Mouse (Mus musculus) midbrain, embryonic 11.5 days (tissue): ENCODE data around the gene H2-Oa. TPM values are rescaled to one million over a fixed set of nuclear protein-coding genes. Genes with fewer than 3 reads are reported as not detected.

Source experiments
- ATAC-seq: fragments of 200-750 bp; cut with Nextera tagmentation; 2 replicates; pipeline ENCODE4 v1.8.0; 2017; ENCODE audit warnings: moderate TSS enrichment, moderate library complexity; ENCODE audit not compliant: low FRiP score
- DNase-seq: peaks from one replicate; pipeline ENCODE4 v3.0.0; 2015; ENCODE audit warnings: low spot score; ENCODE audit errors: missing footprints
- H3K27ac ChIP-seq: fragments of 300-500 bp; sonication (generic); 2 replicates; pipeline ENCODE4 v1.5.1; 2014; ENCODE audit warnings: low read depth, low read length
- H3K27me3 ChIP-seq: fragments of 300-500 bp; sonication (generic); 2 replicates; pipeline ENCODE4 v1.6.1; 2014; ENCODE audit warnings: mild to moderate bottlenecking, low read length, moderate library complexity, mixed read lengths; ENCODE audit not compliant: control insufficient read depth, insufficient read depth
- H3K36me3 ChIP-seq: fragments of 300-500 bp; sonication (generic); 2 replicates; pipeline ENCODE4 v1.6.1; 2014; ENCODE audit warnings: mild to moderate bottlenecking, low read length, moderate library complexity, mixed read lengths; ENCODE audit not compliant: control insufficient read depth, insufficient read depth
- H3K4me1 ChIP-seq: fragments of 300-500 bp; sonication (generic); 2 replicates; pipeline ENCODE4 v1.6.1; 2014; ENCODE audit warnings: low read length; ENCODE audit not compliant: control insufficient read depth, insufficient read depth
- H3K4me2 ChIP-seq: fragments of 300-500 bp; sonication (generic); 2 replicates; pipeline ENCODE4 v1.6.1; 2014; ENCODE audit warnings: mild to moderate bottlenecking, moderate library complexity
- H3K4me3 ChIP-seq: fragments of 300-500 bp; sonication (generic); 2 replicates; pipeline ENCODE4 v1.5.1; 2014; ENCODE audit warnings: low read depth, low read length
- H3K9ac ChIP-seq: fragments of 300-500 bp; sonication (generic); 2 replicates; pipeline ENCODE4 v1.6.1; 2014; ENCODE audit warnings: low read length
- H3K9me3 ChIP-seq: fragments of 300-500 bp; sonication (generic); 2 replicates; pipeline ENCODE4 v1.6.1; 2016; ENCODE audit warnings: low read length; ENCODE audit not compliant: control insufficient read depth
- WGBS: fragments of 180-500 bp; shearing (Covaris S2); extraction: QIAGEN DNeasy Blood & Tissue Kit; methylation state at CpG from one replicate; pipeline ENCODE4 v1.1.7; 2014; 5-methylcytosine and 5-hydroxymethylcytosine counted together
- polyA plus RNA-seq: library from polyadenylated mRNA; unstranded; fragments of >200 nt; fragmentation: Nextera tagmentation; extraction: Ambion mirVana; gene quantifications from 2 replicates; pipeline ENCODE4 v1.2.1, GENCODE M21; 2014

The H2-Oa gene
- polyA plus RNA-seq, 1 experiment from 2014 or later = 0.33 TPM

DNA sequence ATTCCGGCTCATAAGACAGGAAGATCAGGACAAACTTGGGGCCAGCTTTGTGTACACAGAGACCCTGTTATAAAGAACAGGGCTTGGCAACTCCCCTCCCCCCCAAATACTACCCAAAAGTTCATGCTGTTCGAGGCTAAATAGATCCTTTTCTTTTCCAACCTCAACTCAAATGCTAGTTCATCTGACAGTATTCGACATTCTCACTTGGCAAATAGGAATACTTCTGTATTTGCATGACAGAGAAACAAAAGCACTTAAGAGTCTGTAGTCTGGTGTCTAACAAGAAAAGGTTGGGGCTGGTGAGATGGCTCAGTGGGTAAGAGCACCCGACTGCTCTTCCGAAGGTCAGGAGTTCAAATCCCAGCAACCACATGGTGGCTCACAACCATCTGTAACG is 16.3 kb downstream of the H2-Oa start:
- Histone ChIP-seq H3K27me3 (no peaks in the 10 kb centered on the region), H3K9me3 (no peaks in the 10 kb centered on the region), H3K4me3 (no peak overlapping the region), H3K4me1 (no peaks in the 10 kb centered on the region), H3K4me2 (no peak overlapping the region), H3K36me3 (peaks cover 16% of the 10 kb centered on the region), H3K27ac (no peak overlapping the region), H3K9ac (no peak overlapping the region)
- DNase-seq (peak; percentile 85), ATAC-seq (no peak)
- 87% methylated on average over 5 of the region's 6 CpGs for WGBS

DNA sequence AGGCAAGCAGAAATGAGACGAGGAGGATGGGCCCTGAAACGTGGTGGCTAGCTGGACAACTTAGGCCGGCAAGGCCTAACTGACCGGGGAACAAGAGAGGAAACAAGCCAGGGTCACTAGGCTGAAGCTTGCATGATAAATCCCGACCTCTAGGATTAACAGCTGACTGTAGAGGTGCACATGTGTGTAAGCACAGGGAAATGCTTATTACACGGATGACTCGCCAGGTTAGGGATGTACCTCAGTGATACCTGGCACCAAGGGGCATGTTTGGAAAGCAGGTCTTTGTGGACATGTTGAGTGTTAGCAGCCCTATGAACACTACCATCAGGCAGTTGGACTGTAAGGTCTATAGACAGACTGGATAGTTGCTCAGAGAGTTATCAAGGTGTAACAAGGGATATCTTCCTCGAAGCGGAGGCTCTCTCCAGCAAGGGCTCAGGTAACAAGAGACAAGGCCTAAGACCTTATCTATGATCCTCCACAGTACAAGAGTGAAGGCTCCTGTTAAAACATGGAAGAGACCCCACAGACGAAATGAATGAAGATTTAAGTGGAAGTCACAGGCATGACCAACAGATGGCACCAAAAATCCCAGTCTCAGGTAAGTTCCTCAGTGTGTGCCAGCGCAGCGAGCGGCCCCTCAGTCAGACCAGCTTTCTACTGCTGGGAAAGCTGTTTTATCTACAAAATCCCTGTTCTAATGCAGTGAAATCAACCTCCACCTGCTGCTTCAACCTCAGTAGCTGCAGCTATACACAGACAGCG is 17.1 kb downstream of the H2-Oa start:
- Histone ChIP-seq H3K4me2 (no peak overlapping the region), H3K9me3 (no peaks in the 10 kb centered on the region), H3K4me3 (no peak overlapping the region), H3K4me1 (no peaks in the 10 kb centered on the region), H3K27me3 (no peaks in the 10 kb centered on the region), H3K9ac (no peak overlapping the region), H3K27ac (no peak overlapping the region), H3K36me3 (peaks cover 24% of the 10 kb centered on the region)
- 84% methylated on average over 14 of the region's 14 CpGs for WGBS
- peak; percentile 84 for DNase-seq
- ATAC-seq = 0 out of 2 replicates have a peak, but pooled peaks have one; percentile 24

DNA sequence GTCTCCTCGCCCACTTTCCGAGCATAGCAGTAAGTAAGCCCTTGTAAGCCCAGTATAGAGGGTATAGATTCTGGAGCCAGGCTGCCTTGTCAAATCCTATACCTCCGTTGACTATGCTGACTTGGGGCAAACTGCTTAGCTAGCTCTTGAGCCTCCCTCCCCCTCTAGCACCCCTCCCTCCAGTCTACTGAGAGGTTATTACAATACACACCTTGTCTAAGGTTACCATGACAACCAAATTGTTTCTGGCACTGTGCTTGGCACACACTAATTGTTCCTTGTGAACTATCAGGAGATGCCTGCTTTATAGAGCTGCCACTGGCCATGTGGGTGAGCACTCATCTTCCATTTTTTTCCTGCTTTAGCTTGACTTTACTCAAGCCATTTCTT is 17.7 kb downstream of the H2-Oa start:
- peak; percentile 85 for DNase-seq
- H3K9me3 ChIP-seq = no peaks in the 10 kb centered on the region
- no peak overlapping the region for H3K9ac ChIP-seq
- H3K4me1 ChIP-seq = no peaks in the 10 kb centered on the region
- no peak overlapping the region for H3K27ac ChIP-seq
- peaks cover 27% of the 10 kb centered on the region for H3K36me3 ChIP-seq
- H3K4me3 ChIP-seq = no peak overlapping the region
- H3K27me3 ChIP-seq = no peaks in the 10 kb centered on the region
- WGBS = 69% methylated on average over 3 of the region's 3 CpGs
- peak; percentile 33; the same call in 1 of the 2 replicates for ATAC-seq
- H3K4me2 ChIP-seq = no peak overlapping the region

- WGBS = 70% methylated on average over 8 of the region's 8 CpGs
- Histone ChIP-seq H3K9me3 (no peaks in the 10 kb centered on the region), H3K27ac (no peak overlapping the region), H3K27me3 (no peaks in the 10 kb centered on the region), H3K4me2 (no peak overlapping the region), H3K4me3 (no peak overlapping the region), H3K4me1 (no peaks in the 10 kb centered on the region), H3K36me3 (peaks cover 33% of the 10 kb centered on the region), H3K9ac (no peak overlapping the region)
- DNase-seq = peak; percentile 85
- ATAC-seq = no peak
Observed at GRCm38 (mm10) chr17:34110309-34110708, 18.2 kb downstream of the H2-Oa start.

GRCm38 (mm10) chr17:34114114-34114513 is 22.0 kb downstream of the H2-Oa start:
- H3K27ac ChIP-seq = no peak overlapping the region
- no peak overlapping the region for H3K4me2 ChIP-seq
- H3K4me1 ChIP-seq = peaks cover 11% of the 10 kb centered on the region
- no peak overlapping the region for H3K4me3 ChIP-seq
- WGBS = 94% methylated on average over 7 of the region's 7 CpGs
- DNase-seq = peak; percentile 82
- H3K9me3 ChIP-seq = no peaks in the 10 kb centered on the region
- ATAC-seq = no peak
- H3K36me3 ChIP-seq = peaks cover 53% of the 10 kb centered on the region
- H3K27me3 ChIP-seq = no peaks in the 10 kb centered on the region
- no peak overlapping the region for H3K9ac ChIP-seq

DNA sequence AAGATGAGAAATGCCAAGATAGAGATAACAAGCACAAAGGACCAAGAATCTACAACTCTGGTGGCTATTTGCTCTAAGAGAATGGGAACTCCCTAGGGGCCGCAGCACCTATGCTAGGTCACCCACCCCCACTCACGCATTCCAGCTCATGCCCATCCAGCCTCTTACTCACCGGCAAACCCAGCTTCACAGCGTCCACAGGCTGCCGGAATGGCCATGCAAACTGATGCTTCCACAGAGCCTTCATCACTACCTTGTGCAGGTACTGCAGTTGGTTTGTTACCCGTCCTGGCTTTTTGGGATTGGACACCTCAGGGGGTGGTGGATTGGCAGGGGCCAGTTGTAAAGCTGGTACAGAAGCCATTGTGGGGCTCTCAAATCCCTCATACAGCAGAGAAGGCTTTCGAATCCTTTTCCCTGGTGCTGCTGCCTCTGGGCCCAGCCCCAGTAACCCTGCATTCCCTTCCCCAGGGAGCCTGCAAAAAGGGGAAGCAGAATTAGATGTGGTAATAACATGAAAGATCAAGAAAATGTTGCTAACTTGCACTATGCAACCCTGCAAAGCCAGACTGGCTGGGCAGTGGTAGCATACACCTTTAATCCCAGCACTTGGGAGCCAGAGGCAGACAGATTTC is 24.7 kb downstream of the H2-Oa start:
- WGBS = 51% methylated on average over 7 of the region's 7 CpGs

DNA sequence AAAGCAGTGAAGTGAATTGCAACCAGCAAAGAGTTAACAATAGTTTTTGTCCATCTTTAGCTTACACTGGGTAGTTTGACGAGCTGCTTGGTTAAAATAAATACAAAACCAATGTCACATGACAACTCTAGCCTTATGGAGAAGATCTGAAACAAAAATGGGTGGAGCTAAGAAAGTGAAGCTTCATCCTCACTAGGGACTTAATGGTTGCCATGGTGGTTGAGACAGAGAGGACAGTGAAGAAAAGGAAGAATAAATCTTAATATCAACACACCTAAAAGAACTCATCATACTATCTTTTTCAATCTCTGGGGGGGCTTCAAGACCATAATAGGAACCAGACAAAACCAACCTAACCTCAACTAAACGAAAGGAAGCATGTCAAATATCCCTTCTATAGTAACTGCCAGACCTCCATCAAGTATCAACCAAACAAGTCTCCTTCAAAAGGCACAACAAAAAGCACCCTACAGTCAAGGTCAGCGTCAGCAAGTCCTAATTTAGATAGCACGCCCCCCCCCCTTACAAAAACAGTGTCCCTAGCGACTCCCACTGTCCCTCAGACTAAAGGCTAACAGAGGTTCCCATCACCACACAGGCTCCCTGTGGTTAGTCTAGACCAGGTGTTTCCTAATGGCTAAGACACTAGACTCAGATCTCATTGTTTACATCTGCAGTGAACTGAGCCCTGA is 25.4 kb downstream of the H2-Oa start:
- under 1% methylated on average over 5 of the region's 5 CpGs for WGBS
- Histone ChIP-seq H3K4me3 (peak overlapping the region; percentile 99), H3K27me3 (no peaks in the 10 kb centered on the region), H3K9ac (peak overlapping the region; percentile 93), H3K27ac (no peak overlapping the region), H3K4me2 (peak overlapping the region; percentile 97), H3K36me3 (peaks cover 45% of the 10 kb centered on the region), H3K9me3 (no peaks in the 10 kb centered on the region), H3K4me1 (peaks cover 11% of the 10 kb centered on the region)
- ATAC-seq (no peak), DNase-seq (peak; percentile 90)

More for the DNA sequence above, 24.7 kb downstream of the H2-Oa start:
- Histone ChIP-seq H3K4me2 (peak overlapping the region; percentile 97), H3K9ac (peak overlapping the region; percentile 58), H3K9me3 (no peaks in the 10 kb centered on the region), H3K27ac (no peak overlapping the region), H3K27me3 (no peaks in the 10 kb centered on the region), H3K4me3 (peak overlapping the region; percentile 99), H3K36me3 (peaks cover 51% of the 10 kb centered on the region), H3K4me1 (peaks cover 11% of the 10 kb centered on the region)
- no peak for ATAC-seq
- peak; percentile 83 for DNase-seq

DNA sequence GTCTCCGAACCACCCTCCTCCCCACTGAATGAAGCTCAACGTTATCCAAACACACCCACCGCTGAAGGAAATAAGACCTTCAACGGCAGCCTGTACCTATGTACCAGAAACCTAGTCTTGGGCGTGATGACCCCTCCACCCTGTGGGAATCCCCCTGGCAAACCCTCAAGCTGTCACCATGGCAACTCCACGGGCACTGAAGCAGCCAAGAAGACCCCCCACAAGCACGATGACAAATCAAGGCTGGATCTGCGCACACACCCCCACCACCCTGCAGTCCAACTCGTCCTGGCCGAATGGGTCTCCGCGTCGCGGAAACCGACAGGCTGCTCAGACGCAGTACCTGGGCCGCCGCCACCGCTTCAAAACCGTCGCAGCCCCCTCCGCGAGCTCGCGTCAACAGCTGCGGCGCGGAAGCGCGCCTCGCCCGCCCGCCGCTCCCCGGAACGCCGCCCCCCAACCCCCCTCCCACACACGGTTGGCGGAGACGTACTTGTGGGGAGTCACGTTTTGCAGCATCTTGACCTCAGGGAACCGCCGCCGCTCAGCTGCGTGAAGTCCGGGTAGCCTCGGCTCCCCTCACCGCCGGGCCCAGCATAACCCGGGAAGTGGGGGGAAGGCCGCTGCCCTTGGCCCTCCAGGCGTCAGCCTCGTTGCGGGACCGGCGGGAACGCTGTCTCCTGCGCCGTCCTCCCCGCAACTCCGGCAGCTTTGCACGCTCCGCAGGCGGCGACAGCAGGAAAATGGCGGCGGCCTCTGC is 26.2 kb downstream of the H2-Oa start:
- ATAC-seq (no peak), DNase-seq (peak; percentile 95)
- WGBS = 2% methylated on average over 64 of the region's 67 CpGs
- no peaks in the 10 kb centered on the region for H3K9me3 ChIP-seq
- peak overlapping the region; percentile 100; the same call in 1 of the 2 replicates for H3K27ac ChIP-seq
- no peaks in the 10 kb centered on the region for H3K27me3 ChIP-seq
- peak overlapping the region; percentile 93 for H3K9ac ChIP-seq
- peaks cover 16% of the 10 kb centered on the region for H3K4me1 ChIP-seq
- H3K4me3 ChIP-seq = peak overlapping the region; percentile 99
- H3K36me3 ChIP-seq = peaks cover 38% of the 10 kb centered on the region
- H3K4me2 ChIP-seq = peak overlapping the region; percentile 97
